Mouse (Mus musculus): ENCODE measurements around the gene Plce1. TPM values are rescaled to one million over a fixed set of nuclear protein-coding genes. Genes with fewer than 3 reads are reported as not detected.

Gene Plce1
- polyA plus RNA-seq, 1 experiment = not detected

DNA sequence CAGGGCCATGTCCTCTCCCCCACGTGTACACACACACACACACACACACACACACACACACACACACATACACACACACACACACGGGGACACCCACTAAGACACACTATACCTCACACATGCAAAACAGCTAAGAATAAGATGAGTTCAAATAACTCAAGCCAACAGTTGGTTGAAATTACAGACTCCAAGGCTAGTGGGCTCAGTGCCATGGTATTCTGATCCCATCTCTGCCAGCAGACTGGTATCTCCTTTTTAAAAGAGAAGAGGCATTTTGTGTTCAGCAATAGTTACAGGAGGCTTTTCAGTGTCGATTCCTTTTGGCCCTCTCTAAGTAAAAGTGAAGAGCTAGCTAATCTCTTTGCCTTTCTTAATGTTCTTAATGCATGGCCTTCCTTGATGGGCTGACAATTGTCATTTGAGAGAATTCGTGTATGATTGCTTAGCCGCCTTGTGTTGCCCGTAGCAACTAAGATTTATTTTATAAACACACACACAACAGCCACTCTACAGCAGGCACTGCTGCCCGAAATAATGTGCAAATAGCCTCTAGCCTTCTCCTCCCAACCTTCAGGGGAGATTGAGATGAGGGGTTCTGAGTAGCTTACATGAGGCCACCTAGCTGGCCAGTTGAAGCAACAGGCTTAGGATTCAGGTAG lies 111.8 kb downstream of the Plce1 start:
- TF ChIP-seq TAL1 (IDR thresholded peaks at IDR 0.05; ENCODE audit: low read length) = no peak
- TF ChIP-seq GATA1 (IDR thresholded peaks at IDR 0.05; ENCODE audit: low read length) = no peak
- H3K27me3 ChIP-seq (ENCODE audit: control insufficient read depth) = no peaks in the 10 kb centered on the region
- no peaks in the 10 kb centered on the region for H3K9me3 ChIP-seq (ENCODE audit: control insufficient read depth, low read length)
- H3K4me1 ChIP-seq (ENCODE audit: control insufficient read depth) = no peaks in the 10 kb centered on the region
- H3K4me3 ChIP-seq (replicated peaks) = no peak overlapping the region
- no peaks in the 10 kb centered on the region for H3K36me3 ChIP-seq (ENCODE audit: control insufficient read depth)

DNA sequence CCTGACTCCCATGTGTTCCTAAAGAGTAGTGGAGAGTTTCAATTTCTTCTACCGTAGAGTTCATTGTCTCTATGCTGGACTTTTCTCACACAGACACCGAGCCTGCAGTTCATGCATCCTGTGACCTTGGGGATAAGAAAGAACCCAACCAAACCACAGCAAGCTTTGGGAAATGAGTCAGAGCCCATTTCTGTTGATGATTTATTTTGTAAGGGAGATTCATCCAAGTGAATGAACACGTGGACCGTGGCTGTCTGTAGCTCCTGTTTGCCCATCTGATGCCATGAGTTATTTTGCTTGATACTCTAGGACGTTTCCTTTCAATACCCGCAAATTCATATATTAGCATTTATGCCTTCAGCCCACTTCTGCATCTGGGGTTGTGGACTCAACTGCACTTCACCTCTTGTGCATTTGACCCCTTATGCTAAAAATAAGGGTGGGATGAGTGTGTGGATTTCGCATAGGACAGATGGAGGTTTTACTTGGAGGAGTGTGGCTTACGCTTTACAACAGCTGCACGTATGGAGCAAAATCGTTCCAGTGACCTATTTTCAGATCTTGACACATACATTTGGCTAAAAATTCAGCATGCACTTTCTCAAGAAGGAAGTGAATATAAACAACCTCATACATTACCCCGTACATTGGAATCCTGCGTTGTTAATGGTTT lies 112.5 kb downstream of the Plce1 start:
- no peaks in the 10 kb centered on the region for H3K4me1 ChIP-seq (ENCODE audit: control insufficient read depth)
- no peak overlapping the region for H3K4me3 ChIP-seq (replicated peaks)
- no peaks in the 10 kb centered on the region for H3K27me3 ChIP-seq (ENCODE audit: control insufficient read depth)
- H3K9me3 ChIP-seq (ENCODE audit: control insufficient read depth, low read length) = no peaks in the 10 kb centered on the region
- no peaks in the 10 kb centered on the region for H3K36me3 ChIP-seq (ENCODE audit: control insufficient read depth)
- no peak for TF ChIP-seq GATA1 (IDR thresholded peaks at IDR 0.05; ENCODE audit: low read length)

DNA sequence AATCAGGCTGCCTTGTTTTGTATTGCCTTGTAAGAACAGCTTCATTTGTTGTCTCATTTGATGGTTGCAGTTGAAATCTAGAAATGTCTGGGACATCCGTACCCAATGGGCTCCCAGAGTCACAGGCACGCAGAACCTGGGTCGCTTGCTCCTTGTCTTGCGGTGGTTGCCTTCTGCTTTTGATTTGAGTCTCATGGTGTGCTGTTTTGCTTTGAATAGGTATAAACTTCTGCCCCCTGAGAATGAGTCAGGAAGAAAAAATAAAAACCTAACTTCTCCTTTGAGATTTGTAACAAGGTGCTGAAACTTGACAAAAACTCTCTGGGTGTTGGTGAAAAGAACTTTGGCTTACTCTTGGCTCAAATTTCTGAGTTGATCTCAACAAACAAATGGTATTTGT lies 115.2 kb downstream of the Plce1 start:
- Histone ChIP-seq H3K9me3 (ENCODE audit: control insufficient read depth, low read length) (no peaks in the 10 kb centered on the region), H3K4me1 (ENCODE audit: control insufficient read depth) (no peaks in the 10 kb centered on the region), H3K27me3 (ENCODE audit: control insufficient read depth) (no peaks in the 10 kb centered on the region), H3K4me3 (replicated peaks) (no peak overlapping the region), H3K36me3 (ENCODE audit: control insufficient read depth) (no peaks in the 10 kb centered on the region)
- TF ChIP-seq TAL1 (IDR thresholded peaks at IDR 0.05; ENCODE audit: low read length) = no peak
- no peak for TF ChIP-seq GATA1 (IDR thresholded peaks at IDR 0.05; ENCODE audit: low read length)

DNA sequence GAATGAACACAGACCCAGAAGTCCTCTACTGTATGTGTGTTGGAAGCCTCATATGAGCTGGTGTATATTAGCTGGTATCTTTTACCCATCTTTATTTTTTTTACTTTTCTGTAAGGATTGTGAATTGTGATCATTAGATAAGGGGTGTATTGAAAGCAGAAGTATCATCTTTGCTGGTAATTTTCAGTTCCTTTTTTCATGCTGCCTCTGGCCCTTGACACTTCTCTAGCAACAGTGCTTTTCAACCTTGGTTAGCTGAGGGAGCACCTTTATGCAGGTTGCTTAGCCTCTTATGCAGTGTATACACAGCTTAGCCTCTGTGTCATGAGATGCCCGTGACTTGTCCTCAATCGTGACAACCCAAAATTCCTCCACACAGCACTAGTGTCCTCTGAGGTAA lies 116.5 kb downstream of the Plce1 start:
- Histone ChIP-seq H3K4me1 (ENCODE audit: control insufficient read depth) (no peaks in the 10 kb centered on the region), H3K36me3 (ENCODE audit: control insufficient read depth) (no peaks in the 10 kb centered on the region), H3K9me3 (ENCODE audit: control insufficient read depth, low read length) (no peaks in the 10 kb centered on the region), H3K27me3 (ENCODE audit: control insufficient read depth) (no peaks in the 10 kb centered on the region), H3K4me3 (replicated peaks) (no peak overlapping the region)
- no peak for TF ChIP-seq GATA1 (IDR thresholded peaks at IDR 0.05; ENCODE audit: low read length)
- TF ChIP-seq TAL1 (IDR thresholded peaks at IDR 0.05; ENCODE audit: low read length) = no peak

DNA sequence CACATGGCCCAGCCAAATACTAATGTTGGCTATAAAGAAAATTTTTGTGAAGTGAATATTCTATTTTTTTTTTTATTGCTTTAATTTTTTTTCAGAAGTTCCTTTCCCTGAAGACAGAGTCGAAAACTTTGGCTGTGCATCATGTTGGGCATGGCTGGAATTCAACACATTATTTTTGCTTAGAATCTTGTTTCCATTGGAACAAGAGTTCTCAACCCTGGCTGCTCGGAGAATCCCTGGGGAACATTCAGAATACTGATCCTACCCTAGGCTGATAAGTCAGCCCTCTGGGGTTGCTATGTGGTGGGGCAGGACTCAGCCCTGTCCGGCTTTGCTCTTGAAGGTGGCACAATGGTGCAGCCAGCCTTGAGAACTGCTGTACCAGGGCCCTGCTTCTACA lies 118.1 kb downstream of the Plce1 start:
- H3K4me3 ChIP-seq (replicated peaks) = no peak overlapping the region
- TF ChIP-seq TAL1 (IDR thresholded peaks at IDR 0.05; ENCODE audit: low read length) = no peak
- no peak for TF ChIP-seq GATA1 (IDR thresholded peaks at IDR 0.05; ENCODE audit: low read length)
- no peaks in the 10 kb centered on the region for H3K4me1 ChIP-seq (ENCODE audit: control insufficient read depth)
- H3K36me3 ChIP-seq (ENCODE audit: control insufficient read depth) = no peaks in the 10 kb centered on the region
- H3K9me3 ChIP-seq (ENCODE audit: control insufficient read depth, low read length) = no peaks in the 10 kb centered on the region
- H3K27me3 ChIP-seq (ENCODE audit: control insufficient read depth) = no peaks in the 10 kb centered on the region

DNA sequence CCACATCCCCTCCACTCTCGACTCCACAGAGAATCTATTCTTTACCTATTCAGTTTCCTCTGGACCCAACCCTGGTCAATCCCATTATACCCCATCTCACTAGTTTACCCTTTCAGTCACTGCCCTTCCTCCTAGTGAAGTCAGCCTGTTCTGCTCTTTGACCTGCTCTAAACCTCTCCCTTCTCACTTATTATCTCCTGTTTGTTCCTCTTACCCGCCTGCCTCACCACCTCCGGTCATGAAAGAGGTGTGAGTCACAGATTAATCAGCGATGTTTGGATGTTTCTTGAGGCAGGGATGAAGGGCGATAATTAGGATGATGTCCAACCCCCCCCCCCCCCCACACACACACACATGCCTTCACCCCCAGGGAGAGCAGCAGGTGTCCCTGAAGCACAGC lies 120.2 kb downstream of the Plce1 start:
- H3K9me3 ChIP-seq (ENCODE audit: control insufficient read depth, low read length) = no peaks in the 10 kb centered on the region
- no peaks in the 10 kb centered on the region for H3K27me3 ChIP-seq (ENCODE audit: control insufficient read depth)
- no peaks in the 10 kb centered on the region for H3K36me3 ChIP-seq (ENCODE audit: control insufficient read depth)
- H3K4me1 ChIP-seq (ENCODE audit: control insufficient read depth) = no peaks in the 10 kb centered on the region
- TF ChIP-seq GATA1 (IDR thresholded peaks at IDR 0.05; ENCODE audit: low read length) (no peak), TAL1 (IDR thresholded peaks at IDR 0.05; ENCODE audit: low read length) (no peak)
- H3K4me3 ChIP-seq (replicated peaks) = no peak overlapping the region

DNA sequence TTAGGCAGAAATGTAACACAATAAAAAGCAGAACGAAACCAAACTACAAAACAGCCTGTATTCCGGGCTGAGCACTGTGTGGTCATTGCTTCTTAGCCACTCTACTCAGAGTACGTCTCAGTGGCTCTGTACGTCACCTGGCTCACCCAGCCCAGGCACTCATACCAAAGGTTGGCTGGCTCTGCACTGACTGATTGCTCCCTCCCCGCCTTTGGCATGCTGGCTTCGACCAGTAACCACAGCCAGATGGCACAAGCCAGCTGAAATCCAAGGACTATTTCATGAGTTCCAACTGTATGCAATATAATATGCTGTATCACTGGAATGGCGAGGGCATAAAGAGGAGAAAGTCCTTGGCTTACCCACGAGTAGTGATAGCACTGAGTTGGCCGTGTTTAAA lies 121.9 kb downstream of the Plce1 start:
- H3K4me3 ChIP-seq (replicated peaks) = no peak overlapping the region
- H3K36me3 ChIP-seq (ENCODE audit: control insufficient read depth) = no peaks in the 10 kb centered on the region
- TF ChIP-seq TAL1 (IDR thresholded peaks at IDR 0.05; ENCODE audit: low read length) (no peak), GATA1 (IDR thresholded peaks at IDR 0.05; ENCODE audit: low read length) (no peak)

DNA sequence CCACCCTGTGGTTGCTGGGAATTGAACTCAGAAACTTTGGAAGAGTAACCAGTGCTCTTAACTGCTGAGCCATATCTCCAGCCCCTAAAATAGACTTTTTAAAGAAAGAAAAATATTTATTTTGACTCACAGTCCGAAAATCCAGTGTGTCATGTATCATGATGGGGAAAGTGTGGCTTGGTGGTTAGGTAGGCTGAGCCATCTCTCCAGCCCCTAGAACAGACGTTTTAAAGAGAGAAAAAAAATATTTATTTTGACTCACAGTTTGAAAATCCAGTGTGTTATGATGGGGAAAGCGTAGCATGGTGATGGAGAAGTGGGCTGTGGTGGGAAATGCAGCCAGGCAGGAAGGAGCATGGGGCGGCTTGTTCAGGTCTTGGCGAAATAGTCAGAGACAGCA lies 126.3 kb downstream of the Plce1 start:
- TF ChIP-seq TAL1 (IDR thresholded peaks at IDR 0.05; ENCODE audit: low read length) = no peak
- TF ChIP-seq GATA1 (IDR thresholded peaks at IDR 0.05; ENCODE audit: low read length) = no peak

More for the DNA sequence above, 121.9 kb downstream of the Plce1 start:
- H3K27me3 ChIP-seq (ENCODE audit: control insufficient read depth) = no peaks in the 10 kb centered on the region
- no peaks in the 10 kb centered on the region for H3K9me3 ChIP-seq (ENCODE audit: control insufficient read depth, low read length)
- no peaks in the 10 kb centered on the region for H3K4me1 ChIP-seq (ENCODE audit: control insufficient read depth)

DNA sequence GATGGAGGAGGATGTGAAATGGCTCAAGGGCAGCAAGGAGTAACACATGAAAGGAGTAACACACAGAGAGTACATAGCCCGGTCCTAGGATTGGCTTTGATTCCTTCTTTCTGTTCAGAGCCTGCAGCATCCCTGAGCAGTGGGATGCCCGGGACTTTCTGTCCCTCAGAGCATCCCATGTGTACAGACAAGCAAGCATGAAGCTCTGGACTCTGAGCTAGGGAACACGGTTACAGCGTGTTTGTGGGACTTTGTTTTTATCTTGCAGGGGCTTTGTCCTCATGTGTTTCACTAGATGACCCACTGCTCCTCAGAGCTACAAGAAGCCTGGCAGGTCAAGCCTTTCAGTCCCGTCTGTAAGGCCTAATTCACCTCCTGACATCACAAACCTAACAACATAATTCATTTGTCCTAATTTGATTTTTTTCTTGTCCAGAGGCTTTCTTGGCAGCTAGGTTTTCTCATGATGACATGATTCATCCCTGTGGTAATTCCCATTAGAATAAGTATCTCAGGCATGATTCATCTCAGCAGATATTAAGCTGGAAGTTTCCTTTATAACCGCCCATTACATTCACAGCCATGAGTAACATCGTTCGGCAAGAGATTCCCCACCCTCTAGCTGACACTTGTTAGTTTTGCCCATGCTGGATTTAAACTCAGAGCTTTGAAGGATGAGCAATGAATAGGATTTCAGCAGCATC lies 128.2 kb downstream of the Plce1 start:
- Histone ChIP-seq H3K9me3 (ENCODE audit: control insufficient read depth, low read length) (no peaks in the 10 kb centered on the region), H3K4me1 (ENCODE audit: control insufficient read depth) (no peaks in the 10 kb centered on the region), H3K27me3 (ENCODE audit: control insufficient read depth) (no peaks in the 10 kb centered on the region), H3K4me3 (replicated peaks) (no peak overlapping the region), H3K36me3 (ENCODE audit: control insufficient read depth) (no peaks in the 10 kb centered on the region)
- TF ChIP-seq GATA1 (IDR thresholded peaks at IDR 0.05; ENCODE audit: low read length) = no peak
- no peak for TF ChIP-seq TAL1 (IDR thresholded peaks at IDR 0.05; ENCODE audit: low read length)

More for the DNA sequence above, 126.3 kb downstream of the Plce1 start:
- Histone ChIP-seq H3K4me1 (ENCODE audit: control insufficient read depth) (no peaks in the 10 kb centered on the region), H3K36me3 (ENCODE audit: control insufficient read depth) (no peaks in the 10 kb centered on the region), H3K27me3 (ENCODE audit: control insufficient read depth) (no peaks in the 10 kb centered on the region), H3K4me3 (replicated peaks) (no peak overlapping the region), H3K9me3 (ENCODE audit: control insufficient read depth, low read length) (no peaks in the 10 kb centered on the region)
